ENCODE assay signal across 18 mouse cellular contexts in the genomic region with DNA sequence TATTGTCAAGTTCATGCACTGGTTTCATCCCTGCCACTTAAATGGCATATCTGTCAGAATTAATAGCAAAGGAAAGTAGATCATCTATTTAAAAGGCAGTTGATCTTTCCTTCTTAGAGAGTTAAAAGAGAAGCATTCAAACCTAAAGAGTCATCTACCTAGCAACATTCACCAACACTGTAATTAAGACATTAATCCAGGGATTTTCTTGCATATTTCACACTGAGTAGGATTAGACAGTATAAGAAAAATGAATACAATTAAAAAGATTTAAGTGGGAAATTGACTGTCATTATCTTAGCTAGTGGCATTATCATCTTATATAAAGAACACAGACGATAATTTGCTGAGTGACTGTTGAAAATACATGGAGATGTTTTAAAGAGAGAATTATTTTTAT.
"Had no signal": no experiment of that assay in that cellular context is flagged by ENCODE, and none has a peak within 500 bp of the region (broad histone marks: within the 10 kb centered on the region; RNA-seq: fewer than 3 reads in every experiment).

No protein-coding gene starts in this region.

- H3K27me3 ChIP-seq: liver, embryonic 13.5 days; midbrain, embryonic 12.5 days; neural tube, embryonic 12.5 days; neural tube, embryonic 15.5 days had no signal

- DNase-seq: kidney, adult 18-20 months; kidney, adult 9 months; kidney, postnatal 25 days; layer of hippocampus, adult 9-11 months; liver, embryonic 13.5 days; lung, adult 2 months; lung, postnatal 14 days; lung, postnatal 4 days; right cerebral cortex, adult 18-20 months; right cerebral cortex, postnatal 14 days; right cerebral cortex, postnatal 4 days; thymus, adult 2 months; thymus, postnatal 25 days had no signal

- H3K27ac ChIP-seq: layer of hippocampus, adult 2 months; liver, embryonic 13.5 days; midbrain, embryonic 12.5 days; neural tube, embryonic 12.5 days; neural tube, embryonic 15.5 days; stomach, postnatal 0 days had no signal

- H3K4me3 ChIP-seq: layer of hippocampus, adult 2 months; liver, embryonic 13.5 days; midbrain, embryonic 12.5 days; neural tube, embryonic 12.5 days; neural tube, embryonic 15.5 days had no signal

- H3K36me3 ChIP-seq: liver, embryonic 13.5 days; midbrain, embryonic 12.5 days; neural tube, embryonic 12.5 days; neural tube, embryonic 15.5 days had no signal

- H3K9me3 ChIP-seq: liver, embryonic 13.5 days; midbrain, embryonic 12.5 days; neural tube, embryonic 12.5 days; neural tube, embryonic 15.5 days had no signal

- H3K4me2 ChIP-seq: liver, embryonic 13.5 days; midbrain, embryonic 12.5 days; neural tube, embryonic 12.5 days; neural tube, embryonic 15.5 days had no signal

- H3K9ac ChIP-seq: liver, embryonic 13.5 days; midbrain, embryonic 12.5 days; neural tube, embryonic 12.5 days; neural tube, embryonic 15.5 days had no signal

- H3K4me1 ChIP-seq: liver, embryonic 13.5 days; midbrain, embryonic 12.5 days; neural tube, embryonic 12.5 days; neural tube, embryonic 15.5 days had no signal
